Mouse (Mus musculus) T-cell, adult 66 days (primary cell): ENCODE results near the gene Tyms. TPM values are rescaled to one million over a fixed set of nuclear protein-coding genes. Genes with fewer than 3 reads are reported as not detected.

ENCODE experiments used
- total RNA-seq, 2 experiments: library from RNA; stranded (reverse); gene quantifications; 3 replicates in 1 of 2; 4 replicates in 1 of 2; pipeline ENCODE4 v1.2.4; 2023

The Tyms gene
- total RNA-seq = 10 to 100 TPM in 1 of 2 experiments, 1 to 10 TPM in 1; 9.5 to 29.7 TPM

DNA sequence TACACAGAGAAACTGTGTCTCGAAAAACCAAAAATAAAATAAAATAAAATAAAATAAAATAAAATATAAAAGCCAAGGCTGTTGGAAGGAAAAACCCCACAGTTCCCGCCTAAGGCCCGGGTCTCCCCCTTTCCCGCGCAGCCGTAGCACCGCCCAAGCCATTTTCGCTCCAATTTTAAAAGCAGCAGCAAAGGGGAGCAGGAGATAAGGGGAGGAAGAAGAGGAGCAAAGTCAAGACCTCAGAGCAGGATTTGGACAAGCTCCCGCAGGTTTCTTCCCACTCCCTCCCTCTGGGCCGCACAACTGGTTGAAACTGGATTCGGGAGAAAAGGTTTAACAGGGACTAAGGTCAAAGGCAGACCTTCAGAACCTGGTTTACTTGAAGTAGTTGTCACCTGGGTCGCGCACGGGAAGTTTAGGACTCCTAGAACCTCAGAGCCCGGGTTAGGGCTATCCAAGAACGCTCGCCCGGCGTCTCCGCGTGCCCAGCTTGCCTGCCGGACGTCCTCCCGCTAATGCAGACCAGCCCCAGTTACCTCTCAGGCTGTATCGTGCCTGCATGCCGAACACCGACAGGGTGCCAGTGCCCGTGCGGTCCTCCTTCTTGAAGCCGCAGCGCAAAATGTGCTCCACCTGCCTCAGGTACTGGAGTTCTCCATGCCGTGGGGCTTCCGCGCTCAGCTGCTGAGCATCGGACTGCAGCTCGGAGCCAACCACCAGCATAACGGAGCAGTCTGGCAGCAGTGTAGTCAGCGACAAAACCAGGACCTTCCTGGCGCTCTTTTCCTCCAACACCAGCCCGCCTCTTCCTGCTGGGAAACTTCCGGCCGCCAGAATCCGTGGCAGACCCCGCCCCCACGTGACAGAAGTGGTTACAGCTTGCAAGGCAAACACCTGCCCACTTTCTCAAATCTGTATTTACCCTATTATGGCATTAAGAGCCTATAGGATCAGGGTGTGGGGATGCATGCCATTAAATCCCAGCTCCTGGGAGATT, at the start of gene Tyms:
Tyms (minus strand) TSS at position 793 of the 997 bp plus-strand sequence.

GRCm38 (mm10) chr5:30105668-30106300, 32.4 kb upstream of the Tyms start, which contains the start of gene 3110082J24Rik:
Gene 3110082J24Rik (minus strand): TSS chr5:30106086.

DNA sequence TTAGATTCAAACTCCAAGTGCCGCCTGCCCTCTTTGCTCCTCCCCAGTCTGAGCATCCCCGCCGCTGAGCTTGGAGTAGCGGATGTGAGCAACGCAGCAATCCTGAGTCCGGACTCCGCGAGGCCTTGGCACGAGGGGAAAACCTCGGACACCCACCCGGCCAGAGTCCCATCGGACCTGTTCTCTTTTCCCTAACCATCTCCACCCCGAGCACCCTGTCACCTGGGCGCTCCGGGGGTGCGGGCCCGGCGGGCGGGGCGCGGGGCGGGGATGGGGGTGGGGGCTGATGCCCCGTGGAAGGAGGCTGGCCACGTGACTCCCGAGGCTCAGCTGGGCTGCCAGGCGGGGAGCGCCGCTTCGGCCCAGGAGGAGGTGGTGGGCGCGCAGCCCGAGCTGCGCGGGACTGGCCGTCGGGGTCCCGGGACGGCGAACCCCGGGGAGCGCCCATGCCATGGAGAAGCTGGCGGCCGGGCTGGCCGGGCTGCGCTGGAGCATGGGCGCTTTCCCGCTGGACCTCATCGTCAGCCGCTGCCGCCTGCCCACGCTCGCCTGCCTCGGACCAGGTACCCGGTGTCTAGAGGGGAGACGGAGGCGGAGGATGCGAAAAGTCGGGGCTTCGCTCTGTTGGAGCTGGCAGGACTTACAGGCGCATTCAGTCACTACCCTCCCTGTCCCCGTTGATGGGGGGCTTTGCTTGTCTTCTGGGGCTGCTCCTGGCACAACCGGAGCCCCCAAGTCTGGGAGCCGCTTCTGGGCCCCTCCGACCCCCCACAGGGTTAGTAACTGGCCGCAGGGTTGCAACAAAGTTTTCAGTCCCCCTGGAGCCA, 31.6 kb upstream of the Tyms start, which contains the start of gene Garem2:
Garem2 (plus strand) TSS at position 321 of the 827 bp plus-strand sequence.

DNA sequence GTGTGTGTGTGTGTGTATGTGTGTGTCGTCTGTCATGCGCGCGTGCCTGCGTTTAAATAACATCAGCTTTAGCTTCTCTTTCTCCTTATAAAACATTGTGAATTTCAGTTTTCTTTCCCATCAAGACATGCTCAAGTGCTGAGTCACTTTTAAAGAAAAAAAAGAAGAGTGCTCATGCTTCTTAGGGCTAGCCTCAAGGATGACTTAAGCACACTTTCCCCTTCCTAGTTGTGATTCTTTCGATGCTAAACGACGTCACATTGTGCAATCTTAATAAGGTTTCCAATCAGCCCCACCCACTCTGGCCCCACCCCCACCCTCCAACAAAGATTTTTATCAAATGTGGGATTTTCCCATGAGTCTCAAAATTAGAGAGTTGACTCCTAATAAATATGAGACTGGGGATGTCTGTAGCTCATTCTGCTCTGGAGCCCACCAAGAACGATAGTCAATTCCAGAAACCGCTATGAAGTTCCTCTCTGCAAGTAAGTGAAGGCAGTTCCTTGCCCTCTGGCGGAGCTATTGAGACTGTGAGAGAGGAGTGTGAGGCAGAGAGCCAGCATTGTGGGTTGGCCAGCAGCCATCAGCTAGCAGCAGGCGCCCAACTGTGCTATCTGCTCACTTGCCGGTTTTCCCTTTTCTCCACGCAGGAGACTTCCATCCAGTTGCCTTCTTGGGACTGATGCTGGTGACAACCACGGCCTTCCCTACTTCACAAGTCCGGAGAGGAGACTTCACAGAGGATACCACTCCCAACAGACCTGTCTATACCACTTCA, 60.5 kb downstream of the Tyms start, which contains the start of gene Il6:
Il6 (plus strand) TSS at position 389 of the 778 bp plus-strand sequence.

Other genes starting within 250 kb of the Tyms start
- not detected for gene Il6, start 60.5 kb downstream of the Tyms start, total RNA-seq
- gene Garem2, start 31.5 kb upstream of the Tyms start, total RNA-seq = not detected
- gene 3110082J24Rik, start 32.5 kb upstream of the Tyms start, total RNA-seq = not detected
- gene Hadha, start 81.5 kb upstream of the Tyms start, total RNA-seq = 100 to 1,000 TPM in 1 of 2 experiments, 10 to 100 TPM in 1; 84.8 to 102 TPM
- 100 to 1,000 TPM; 114 to 116 TPM for gene Hadhb, start 81.6 kb upstream of the Tyms start, total RNA-seq
- not detected for gene Adgrf3, start 132.1 kb upstream of the Tyms start, total RNA-seq
- 10 to 100 TPM; 25.2 to 31.5 TPM for gene Selenoi, start 159.0 kb upstream of the Tyms start, total RNA-seq
- 10 to 100 TPM; 34.5 to 41.5 TPM for gene Drc1, start 207.8 kb upstream of the Tyms start, total RNA-seq